Mouse (Mus musculus) liver (tissue): ENCODE data around the gene Zc3h7b.
A peak's percentile ranks its signal among the peaks of the same experiment; 100 is the strongest.

Experiments used
- DNase-seq: peaks from one replicate; pipeline ENCODE4 v3.0.0-alpha.2; 2020; ENCODE audit warnings: mixed read lengths

The Zc3h7b gene

GRCm38 (mm10) chr15:81822631-81823030 lies 77.8 kb downstream of the Zc3h7b start:
- DNase-seq, result no peak

GRCm38 (mm10) chr15:81824832-81825231 lies 80.0 kb downstream of the Zc3h7b start:
- no peak for DNase-seq

- DNase-seq, result no peak
These were observed 83.8 kb downstream of the Zc3h7b start for GRCm38 (mm10) chr15:81828426-81829207.

- no peak for DNase-seq
These were observed 84.3 kb downstream of the Zc3h7b start for GRCm38 (mm10) chr15:81829208-81829580.

GRCm38 (mm10) chr15:81830530-81830929 lies 85.7 kb downstream of the Zc3h7b start:
- DNase-seq, result no peak

GRCm38 (mm10) chr15:81831136-81831825 lies 86.4 kb downstream of the Zc3h7b start:
- DNase-seq, result peak; percentile 92

- DNase-seq, result no peak
These were observed 87.4 kb downstream of the Zc3h7b start for GRCm38 (mm10) chr15:81832219-81832618.

- DNase-seq, result no peak
These were observed 88.6 kb downstream of the Zc3h7b start for GRCm38 (mm10) chr15:81833481-81833880.

GRCm38 (mm10) chr15:81834171-81834841 lies 89.4 kb downstream of the Zc3h7b start:
- DNase-seq, result no peak

GRCm38 (mm10) chr15:81835007-81835880 lies 90.4 kb downstream of the Zc3h7b start:
- DNase-seq, result no peak

GRCm38 (mm10) chr15:81836124-81836821 lies 91.4 kb downstream of the Zc3h7b start:
- peak; percentile 68 for DNase-seq

- DNase-seq, result no peak
These were observed 92.4 kb downstream of the Zc3h7b start for GRCm38 (mm10) chr15:81836966-81837920.

GRCm38 (mm10) chr15:81838554-81839235 lies 93.8 kb downstream of the Zc3h7b start:
- no peak for DNase-seq

GRCm38 (mm10) chr15:81839634-81840033 lies 94.8 kb downstream of the Zc3h7b start:
- DNase-seq, result peak; percentile 31

GRCm38 (mm10) chr15:81840306-81840705 lies 95.4 kb downstream of the Zc3h7b start:
- DNase-seq, result no peak

- no peak for DNase-seq
These were observed 97.4 kb downstream of the Zc3h7b start for GRCm38 (mm10) chr15:81842275-81842674.

GRCm38 (mm10) chr15:81845033-81845625 lies 100.3 kb downstream of the Zc3h7b start:
- no peak for DNase-seq

GRCm38 (mm10) chr15:81845724-81846123 lies 100.9 kb downstream of the Zc3h7b start:
- no peak for DNase-seq
